8 mouse cellular contexts compared by ENCODE assay signal in genomic region chr3:88296561-88297318, GRCm38 (mm10). TPM values are rescaled to one million over a fixed set of nuclear protein-coding genes. Genes with fewer than 3 reads are reported as not detected.
A peak's percentile ranks its signal among the peaks of the same experiment; 100 is the strongest.
DNase-seq lines count a peak whose midpoint lies in the region; ATAC-seq lines count a peak whose summit lies in the region.

Gene Tsacc (minus strand): TSS chr3:88296999.
Gene Cct3 (plus strand): TSS chr3:88297116.

- under 1% methylated on average over 44 of the region's 44 CpGs for WGBS in intestine, embryonic 14.5 days

- ATAC-seq in intestine, embryonic 14.5 days (replicated peaks; ENCODE audit: low FRiP score, low TSS enrichment, low read depth), result peak; percentile 97

- intact Hi-C loops in left cerebral cortex, postnatal 14 days (cut with DNase I), result no loop called here

- peak within 1 kb of the TSS; percentile 81 for H3K9ac ChIP-seq in intestine, embryonic 14.5 days (ENCODE audit: low read length)

- no peaks in the 10 kb centered on the region for H3K27me3 ChIP-seq in intestine, embryonic 14.5 days (replicated peaks; ENCODE audit: control insufficient read depth, insufficient read depth, low read length)

- H3K4me2 ChIP-seq in intestine, embryonic 14.5 days (ENCODE audit: low read length), result peak within 1 kb of the TSS; percentile 91

- peak within 1 kb of the TSS; percentile 92 for H3K27ac ChIP-seq in intestine, embryonic 14.5 days (ENCODE audit: low read depth)

- peaks cover 29% of the 10 kb centered on the region for H3K36me3 ChIP-seq in intestine, embryonic 14.5 days (ENCODE audit: control insufficient read depth, insufficient read depth, low read length)

- H3K4me3 ChIP-seq in intestine, embryonic 14.5 days (ENCODE audit: low read depth, low read length), result peak within 1 kb of the TSS; percentile 73

- peaks cover 14% of the 10 kb centered on the region for H3K4me1 ChIP-seq in intestine, embryonic 14.5 days (replicated peaks; ENCODE audit: control insufficient read depth, insufficient read depth, low read length)

- peak; percentile 85 to 86 for DNase-seq in adrenal gland, adult 18-20 months (ENCODE audit: low spot score in 2 of 2)
- peak; percentile 100 for DNase-seq in embryo, embryonic 11 days
- DNase-seq in gastrocnemius, postnatal 25 days, result peak; percentile 98
- peak; percentile 95 for DNase-seq in intestine, embryonic 14.5 days (ENCODE audit: low spot score)
- DNase-seq in left cerebral cortex, postnatal 14 days (ENCODE audit: low spot score in 2 of 2), result peak; percentile 98 to 99
- DNase-seq in mesoderm, embryonic 11.5 days (ENCODE audit: low read depth, low spot score), result peak; percentile 100
- peak; percentile 97 to 99 for DNase-seq in right cerebral cortex, postnatal 36 days (ENCODE audit: low spot score in 2 of 2)
- peak; percentile 99 for DNase-seq in yolk sac, embryonic 10.5 days (ENCODE audit: low spot score)

- no peaks in the 10 kb centered on the region for H3K9me3 ChIP-seq in intestine, embryonic 14.5 days (ENCODE audit: control insufficient read depth, low read length)

RNA-seq across cellular contexts. Expression of gene Tsacc, which starts in this region (rescaled TPM):
- total RNA-seq in adrenal gland, adult 18-20 months (2021), result 1 to 10 TPM; 8.1 to 9.6 TPM
- total RNA-seq in gastrocnemius, postnatal 25 days (2021), result 1 to 10 TPM; 5.4 to 5.9 TPM
- polyA plus RNA-seq in intestine, embryonic 14.5 days (2014; fragmentation: Nextera tagmentation; extraction: Ambion mirVana), result 13.3 TPM in 2 replicates
- 1 to 10 TPM; 2.6 to 3.9 TPM for total RNA-seq in left cerebral cortex, postnatal 14 days (2021)

RNA-seq across cellular contexts. Expression of gene Cct3, which starts in this region (rescaled TPM):
- 100 to 1,000 TPM; 343 to 351 TPM for total RNA-seq in adrenal gland, adult 18-20 months (2021)
- total RNA-seq in gastrocnemius, postnatal 25 days (2021), result 100 to 1,000 TPM; 104 to 115 TPM
- 566 and 608 TPM in 2 replicates for polyA plus RNA-seq in intestine, embryonic 14.5 days (2014; fragmentation: Nextera tagmentation; extraction: Ambion mirVana)
- 100 to 1,000 TPM; 163 to 170 TPM for total RNA-seq in left cerebral cortex, postnatal 14 days (2021)

Comparison
In these comparisons a context has a peak if more than half of its experiments do, and no peak if none do; other contexts are left out.
1. Peak in every context shown above with its lines: DNase-seq, ATAC-seq, H3K4me3 ChIP-seq and H3K27ac ChIP-seq.